Mouse (Mus musculus): ENCODE measurements around the gene Lgals1.

The Lgals1 gene

DNA sequence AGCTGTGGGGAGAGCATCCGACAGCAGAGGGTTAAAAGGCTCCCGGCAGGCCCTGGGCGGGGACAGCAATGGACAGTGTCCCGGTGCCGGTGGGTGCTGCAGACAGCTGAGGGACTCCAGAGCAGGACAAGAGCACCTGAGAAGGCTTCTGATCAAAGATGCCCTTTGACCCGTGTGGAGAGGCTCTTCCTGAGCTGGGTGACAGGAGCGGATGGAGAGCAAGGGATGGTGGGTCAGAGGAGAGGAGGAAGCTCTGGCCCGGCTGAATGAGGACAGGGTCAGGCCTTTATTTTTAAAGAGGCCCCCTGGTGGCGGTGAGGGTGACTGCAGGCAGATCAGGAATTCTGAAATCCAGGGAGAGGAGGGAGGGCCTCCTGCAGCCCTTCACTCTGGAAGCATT, 16.1 kb downstream of the Lgals1 start:
- DNase-seq: peak; percentile 67

DNA sequence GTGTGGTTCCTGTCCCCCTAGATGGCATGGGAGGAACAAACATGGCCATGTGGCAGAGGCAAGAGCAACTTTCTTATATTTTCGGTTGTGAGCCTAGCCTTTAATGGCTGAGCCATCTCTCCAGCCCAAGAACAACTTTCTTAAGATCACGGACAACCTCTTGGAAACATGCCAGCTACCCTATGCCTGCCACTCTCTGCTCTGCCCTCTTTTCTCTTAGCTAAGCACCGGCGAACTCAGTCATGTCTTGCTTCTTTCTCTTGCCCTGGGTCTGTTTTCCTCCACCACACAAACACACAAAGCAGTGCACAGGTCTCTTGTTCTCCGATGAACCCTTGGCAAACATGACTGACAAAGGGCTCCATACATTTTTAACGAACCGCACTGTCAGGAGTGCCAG, 19.7 kb downstream of the Lgals1 start:
- DNase-seq: no peak

DNA sequence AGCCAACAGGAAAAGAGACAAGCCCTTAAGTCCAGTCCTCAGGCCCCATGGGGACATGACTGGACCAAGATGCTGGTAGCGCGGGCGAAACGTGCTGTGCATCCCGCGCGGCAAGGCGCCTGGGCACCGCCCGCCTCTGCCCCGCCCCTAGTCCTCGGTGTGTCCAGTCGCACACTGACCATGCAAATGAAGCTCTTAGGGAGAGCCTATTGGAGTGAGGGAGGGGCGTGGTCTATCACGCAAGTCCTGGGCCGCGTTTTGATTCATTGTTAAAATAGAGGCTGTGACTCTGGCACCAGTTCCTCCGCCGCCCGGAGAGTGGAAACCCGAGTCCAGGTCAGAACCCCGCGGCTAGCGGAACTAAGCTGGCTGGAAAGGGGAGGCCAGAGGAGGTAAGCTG, 21.1 kb downstream of the Lgals1 start, which contains the start of gene Triobp:
Triobp (plus strand) TSS at position 68 of the 400 bp plus-strand sequence.
- peak; percentile 88 for DNase-seq

DNA sequence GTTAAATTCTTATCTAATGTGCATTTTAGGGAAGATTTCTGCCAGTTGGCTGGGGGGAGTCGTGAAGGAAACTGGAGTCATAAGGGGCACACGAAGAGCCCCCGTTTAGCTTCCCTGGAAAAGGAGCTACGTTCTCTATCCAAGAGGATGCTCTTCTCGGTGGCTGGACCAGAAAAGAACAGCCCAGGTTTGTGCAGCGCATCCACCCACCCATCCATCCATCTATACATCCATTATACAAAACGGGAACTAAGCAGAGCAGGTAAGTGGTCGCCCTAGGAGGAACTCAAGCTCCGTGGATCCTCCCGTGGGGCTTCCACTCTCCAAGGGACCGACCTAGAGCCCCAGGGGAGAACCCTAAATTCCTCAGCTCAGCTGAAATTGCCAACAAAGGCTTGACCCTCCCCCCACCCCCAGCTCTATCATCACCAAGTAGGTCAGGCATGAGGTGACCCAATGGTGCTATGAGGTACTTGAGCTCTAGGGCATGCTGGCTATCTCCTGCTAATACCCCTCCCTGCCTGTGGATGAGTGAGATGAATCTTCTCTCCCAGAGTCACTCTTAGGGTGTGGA, 21.7 kb downstream of the Lgals1 start:
- DNase-seq: no peak

DNA sequence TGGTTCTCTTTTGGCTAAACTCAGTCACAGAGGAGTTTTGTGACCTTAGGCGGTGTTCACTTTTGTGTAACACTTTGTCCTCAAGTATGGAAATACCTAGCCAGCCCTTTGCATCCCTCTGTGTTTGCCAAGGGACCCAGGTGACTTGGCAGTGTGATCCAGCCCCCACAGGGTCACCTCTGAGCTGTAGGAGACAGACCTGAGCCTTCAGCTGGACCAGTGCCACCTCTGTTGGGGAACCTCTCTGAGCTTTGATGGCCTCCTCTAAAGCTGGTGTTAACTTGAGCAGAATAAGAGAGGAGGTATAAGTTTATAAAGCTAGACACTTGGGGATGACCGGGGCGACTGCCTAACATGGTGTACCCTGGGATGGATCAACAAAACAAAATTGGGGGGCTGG, 22.4 kb downstream of the Lgals1 start:
- DNase-seq: no peak

DNA sequence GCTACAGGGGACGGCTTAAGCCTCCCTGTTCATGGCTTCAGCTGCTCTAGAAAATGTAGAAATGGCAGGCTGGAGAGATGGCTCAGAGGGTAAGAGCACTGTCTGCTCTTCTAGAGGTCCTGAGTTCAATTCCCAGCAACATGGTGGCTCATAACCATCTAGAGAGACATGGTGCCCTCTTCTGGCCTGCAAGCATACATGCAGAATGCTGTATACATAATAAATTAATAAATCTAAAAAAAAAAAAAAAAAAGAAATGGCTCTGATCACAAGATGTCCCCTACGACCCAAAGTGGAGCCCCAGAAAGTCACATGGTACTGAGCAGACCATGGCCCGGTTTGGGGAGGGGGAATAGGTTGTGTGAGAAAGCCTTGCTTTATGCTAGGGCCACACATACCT, 29.1 kb downstream of the Lgals1 start:
- DNase-seq: no peak

DNA sequence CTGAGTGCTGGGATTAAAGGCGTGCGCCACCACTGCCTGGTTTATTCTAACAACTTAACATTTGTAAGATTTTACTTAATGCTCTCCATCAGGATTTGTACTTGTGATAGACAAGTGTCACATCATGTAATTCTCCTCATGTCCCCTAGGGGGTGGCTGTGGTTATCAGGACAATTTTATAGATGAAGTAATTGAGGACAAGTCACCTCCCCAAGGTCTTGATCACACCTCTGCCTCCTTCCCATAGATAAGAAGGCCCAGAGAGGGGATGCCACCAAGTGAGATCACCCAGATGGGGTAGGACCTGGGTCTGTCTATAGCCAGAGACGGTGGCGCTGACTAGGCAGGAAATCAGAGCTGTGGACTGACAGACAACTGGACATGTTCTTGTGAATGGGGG, 29.8 kb downstream of the Lgals1 start:
- no peak for DNase-seq

DNA sequence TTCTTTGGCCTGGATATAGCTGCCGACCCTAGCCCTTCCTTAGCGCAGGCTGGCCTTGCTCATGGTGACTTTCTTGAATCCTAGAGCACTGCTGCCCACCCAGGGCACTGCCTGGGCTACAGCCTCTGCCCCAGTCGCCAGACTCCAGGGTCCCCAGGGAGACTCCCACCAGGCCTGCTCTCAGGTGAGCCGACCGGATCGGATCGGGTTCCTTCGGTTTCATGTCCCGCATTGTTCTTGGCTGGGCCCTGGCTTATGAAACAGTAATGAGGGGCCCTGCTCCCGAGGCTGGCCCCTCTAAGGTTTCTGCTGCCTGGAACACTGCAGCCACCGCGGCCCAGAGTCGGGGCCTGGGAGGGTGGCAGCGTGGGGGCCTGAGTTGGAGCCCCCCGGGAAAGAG, 30.5 kb downstream of the Lgals1 start:
- no peak for DNase-seq

DNA sequence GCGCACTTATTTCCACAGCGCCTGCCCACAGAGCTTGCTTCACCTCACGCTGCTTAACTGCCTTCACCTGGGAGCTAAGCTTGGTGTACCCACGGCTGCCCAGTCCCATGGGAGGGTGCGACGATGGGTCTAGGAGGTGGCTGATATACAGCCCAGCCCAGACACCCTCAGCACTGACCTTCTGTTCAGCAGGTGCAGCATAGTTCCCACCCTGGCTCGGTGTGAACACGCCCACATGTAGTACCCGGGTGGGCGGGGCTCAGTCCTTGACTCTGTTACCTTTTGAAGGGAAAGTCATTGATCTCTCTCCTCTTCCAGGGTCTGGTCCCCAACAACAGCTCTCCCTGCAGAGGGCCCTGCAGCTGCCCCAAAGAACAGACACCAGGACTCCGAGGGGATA, 33.0 kb downstream of the Lgals1 start:
- no peak for DNase-seq

DNA sequence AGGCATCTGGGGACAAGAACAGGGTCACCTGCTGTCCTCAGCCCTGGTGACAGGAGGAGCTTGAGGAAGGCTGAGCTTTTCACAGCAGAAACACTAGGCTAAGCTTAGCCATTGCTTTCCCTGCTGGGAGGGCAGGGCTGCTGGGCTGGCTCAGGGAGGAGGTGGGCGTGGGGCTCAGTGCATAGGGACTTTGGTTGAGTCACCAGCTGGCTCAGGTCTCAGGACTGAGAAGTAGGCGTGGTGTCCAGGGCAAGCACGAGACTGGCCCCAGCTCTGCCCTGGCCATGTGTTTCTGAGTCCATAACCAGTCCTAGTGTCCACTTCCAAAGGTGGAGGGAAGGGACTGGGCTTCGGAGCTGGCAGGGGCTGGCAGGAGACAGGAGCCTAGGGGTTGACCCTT, 33.6 kb downstream of the Lgals1 start:
- no peak for DNase-seq

DNA sequence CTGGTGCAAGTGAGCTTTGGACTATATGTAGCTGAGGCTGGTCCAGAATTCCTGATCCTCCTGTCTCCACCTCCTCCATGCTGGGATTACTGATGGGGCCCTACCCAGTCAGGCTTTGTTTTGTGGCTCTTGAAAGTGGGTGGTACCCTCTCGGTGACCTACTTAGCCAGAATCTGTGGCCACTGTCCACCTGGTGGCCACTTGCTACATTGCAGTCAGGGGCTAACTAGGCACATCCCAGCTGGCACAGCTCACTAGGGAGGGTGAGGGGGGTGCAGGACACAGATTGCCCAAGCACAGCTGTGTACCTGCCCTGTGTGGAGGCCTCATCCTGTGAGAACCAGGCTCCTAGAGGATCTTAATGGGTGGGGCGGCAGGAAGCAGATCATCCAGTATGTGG, 36.4 kb downstream of the Lgals1 start:
- peak; percentile 59 for DNase-seq

DNA sequence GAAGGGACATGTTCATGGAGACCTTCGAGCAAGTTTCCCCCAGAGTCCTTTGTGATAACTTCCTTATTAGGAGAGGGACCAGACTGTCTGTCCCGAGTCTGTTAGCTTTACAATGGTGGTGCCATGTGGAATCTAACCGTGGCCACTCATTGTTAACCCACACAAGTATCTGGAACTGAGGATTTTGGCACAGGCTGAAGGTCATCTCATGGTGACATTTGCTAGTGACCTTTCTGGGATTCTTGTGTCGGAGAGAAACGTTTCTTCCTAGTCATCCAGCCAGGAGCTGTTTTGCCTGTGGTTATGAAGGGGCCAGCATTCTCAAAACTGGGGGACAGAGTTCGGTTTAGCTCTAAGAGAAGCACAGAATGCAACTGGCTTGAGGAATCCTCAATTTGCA, 45.1 kb downstream of the Lgals1 start:
- DNase-seq: no peak

DNA sequence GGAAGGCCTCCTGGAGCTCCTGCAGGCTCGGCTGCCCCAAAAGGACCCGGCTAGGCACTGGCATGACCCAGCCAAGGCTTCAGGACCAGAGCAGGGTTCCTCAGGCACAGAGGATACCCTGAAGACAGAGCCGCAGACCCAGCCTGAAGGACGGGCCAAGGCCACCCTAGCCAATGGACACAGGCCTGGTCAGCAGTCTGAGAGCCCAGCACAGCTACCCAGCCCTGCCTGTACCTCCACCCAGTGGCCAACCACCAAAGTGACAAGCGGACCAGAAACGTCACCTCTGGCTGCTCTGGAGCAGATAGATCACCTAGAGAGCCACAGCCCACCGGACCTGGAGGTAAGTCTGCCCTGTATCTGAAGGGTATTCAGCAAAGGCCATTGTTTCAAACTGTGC, 47.4 kb downstream of the Lgals1 start:
- no peak for DNase-seq

DNA sequence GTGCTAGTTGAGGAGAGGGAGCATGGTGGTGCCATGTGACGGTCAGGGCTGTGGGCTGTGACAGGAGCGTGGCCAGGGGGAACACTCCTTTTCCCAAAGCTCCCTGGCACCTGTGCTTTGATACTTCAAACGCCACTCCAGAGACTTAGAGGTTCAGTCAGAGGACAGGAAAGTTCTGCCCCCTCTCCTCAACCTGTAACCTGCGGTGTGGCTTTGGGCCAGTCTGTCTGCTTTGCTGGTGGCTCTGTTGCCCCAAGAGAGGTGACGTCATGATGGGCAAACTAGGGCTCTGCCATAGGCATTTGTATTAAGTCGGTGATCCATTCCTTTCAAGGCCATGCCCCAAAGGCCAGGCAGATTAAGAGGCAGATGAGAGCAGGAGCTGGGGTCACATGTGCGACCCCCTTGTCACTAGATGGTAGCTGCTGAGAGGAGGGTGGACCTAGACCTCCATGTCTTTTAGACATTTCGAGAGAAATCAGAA, 51.2 kb downstream of the Lgals1 start:
- no peak for DNase-seq

DNA sequence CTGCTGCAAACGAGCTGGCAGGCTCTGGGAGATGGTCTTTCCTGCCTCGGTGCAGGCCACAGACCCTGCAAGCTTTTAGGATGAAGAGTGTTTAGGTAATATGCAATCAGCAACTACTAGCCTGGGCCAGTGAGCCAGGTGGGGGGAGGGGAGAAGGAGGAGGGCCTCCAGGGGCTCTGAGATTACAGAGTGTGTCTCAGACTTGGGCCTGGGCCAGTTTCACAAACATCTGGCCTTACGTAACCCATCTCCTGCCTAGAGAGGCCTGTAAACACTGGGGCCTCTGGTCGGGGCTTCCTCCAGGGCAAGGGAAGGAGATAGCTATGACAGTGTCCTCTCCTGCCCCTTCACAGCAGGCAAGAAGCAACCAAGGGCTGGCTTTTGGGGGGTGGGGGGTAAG, 52.4 kb downstream of the Lgals1 start:
- DNase-seq: peak; percentile 61
